Mouse (Mus musculus) left cerebral cortex, postnatal 4 days (tissue): Measurements from ENCODE around the gene Clta. TPM values are rescaled to one million over a fixed set of nuclear protein-coding genes. Genes with fewer than 3 reads are reported as not detected.
"Not testable (repeated sequence)": the region's sequence is repeated elsewhere in the genome, so short reads cannot be mapped to it uniquely, and the experiment has no call there.

ENCODE experiments used
- DNase-seq: peaks from one replicate; pipeline ENCODE4 v3.0.0-alpha.2; 2022
- intact Hi-C: fragments of 180-260 bp; cut with DNase I; formaldehyde crosslinking; loops from one replicate; pipeline ENCODE4 v1.15.1; 2025
- total RNA-seq, 2 experiments: library from RNA; stranded (reverse); gene quantifications; 2 replicates each; pipeline ENCODE4 v1.2.3; 2021

The Clta gene
- total RNA-seq, 2 experiments from 2014 or later = 333 to 337 TPM

GRCm38 (mm10) chr4:44022323-44022722, 18.1 kb downstream of the Clta start:
- intact Hi-C loops = no loop called here
- no peak for DNase-seq

GRCm38 (mm10) chr4:44022766-44023165, 18.5 kb downstream of the Clta start:
- DNase-seq = no peak

GRCm38 (mm10) chr4:44023681-44024080, 19.4 kb downstream of the Clta start:
- intact Hi-C loops = no loop called here
- DNase-seq = no peak

More at GRCm38 (mm10) chr4:44022766-44023165, 18.5 kb downstream of the Clta start:
- intact Hi-C loops = no loop called here

GRCm38 (mm10) chr4:44024241-44024640, 20.0 kb downstream of the Clta start:
- no peak for DNase-seq
- intact Hi-C loops = no loop called here

GRCm38 (mm10) chr4:44025570-44025969, 21.3 kb downstream of the Clta start:
- intact Hi-C loops = no loop called here

GRCm38 (mm10) chr4:44028303-44029135, 24.3 kb downstream of the Clta start:
- DNase-seq = peak; percentile 17
- intact Hi-C loops = no loop called here

More at GRCm38 (mm10) chr4:44025570-44025969, 21.3 kb downstream of the Clta start:
- no peak for DNase-seq

GRCm38 (mm10) chr4:44029661-44030066, 25.4 kb downstream of the Clta start:
- intact Hi-C loops = no loop called here
- DNase-seq = peak; percentile 70

GRCm38 (mm10) chr4:44031521-44031920, 27.3 kb downstream of the Clta start:
- intact Hi-C loops = no loop called here
- DNase-seq = peak; percentile 29

GRCm38 (mm10) chr4:44036455-44036854, 32.2 kb downstream of the Clta start:
- DNase-seq = no peak
- intact Hi-C loops = no loop called here

- no peak for DNase-seq
- intact Hi-C loops = no loop called here
Observed at GRCm38 (mm10) chr4:44040802-44041201, 36.5 kb downstream of the Clta start.

- no peak for DNase-seq
- intact Hi-C loops = no loop called here
Observed at GRCm38 (mm10) chr4:44042429-44042828, 38.2 kb downstream of the Clta start.

GRCm38 (mm10) chr4:44043182-44043581, 38.9 kb downstream of the Clta start:
- intact Hi-C loops, DNase-seq: not testable (repeated sequence)

- DNase-seq = no peak
- intact Hi-C loops = no loop called here
Observed at GRCm38 (mm10) chr4:44044685-44045356, 40.6 kb downstream of the Clta start.

- intact Hi-C loops = no loop called here
- no peak for DNase-seq
Observed at GRCm38 (mm10) chr4:44046066-44046465, 41.8 kb downstream of the Clta start.

GRCm38 (mm10) chr4:44049812-44050211, 45.6 kb downstream of the Clta start:
- intact Hi-C loops = no loop called here
- DNase-seq = no peak

- DNase-seq = no peak
- intact Hi-C loops = no loop called here
Observed at GRCm38 (mm10) chr4:44059674-44060073, 55.4 kb downstream of the Clta start.

GRCm38 (mm10) chr4:44062062-44062461, 57.8 kb downstream of the Clta start:
- DNase-seq = no peak
- intact Hi-C loops = no loop called here

GRCm38 (mm10) chr4:44062816-44063215, 58.6 kb downstream of the Clta start:
- intact Hi-C loops = no loop called here
- DNase-seq = no peak

- peak; percentile 86 for DNase-seq
- intact Hi-C loops = loop anchor here (2.0 kb wide), 1 partner anchor 227 kb away; no protein-coding TSS in a partner anchor
Observed at GRCm38 (mm10) chr4:44065355-44066025, 61.2 kb downstream of the Clta start.

GRCm38 (mm10) chr4:44066891-44067290, 62.6 kb downstream of the Clta start:
- no peak for DNase-seq
- intact Hi-C loops = no loop called here

GRCm38 (mm10) chr4:44068736-44069135, 64.5 kb downstream of the Clta start:
- intact Hi-C loops = no loop called here

More at GRCm38 (mm10) chr4:44068736-44069135, 64.5 kb downstream of the Clta start:
- no peak for DNase-seq
